Mouse (Mus musculus) embryonic stem cell, embryonic (primary cell): ENCODE data around the gene Tnfsf12.

ENCODE experiments used
- CTCF ChIA-PET, 4 experiments: fragments of 300-600 bp in 2 of 4; fragments of 350-600 bp in 2 of 4; sonication (Branson Sonifier 250); formaldehyde crosslinking; loops; one replicate each; lab custom pipeline; 2022; ENCODE audit warnings: inconsistent platforms in 2 of 4; lab: Charles Lee
- POLR2A ChIA-PET, 4 experiments: fragments of 300-600 bp in 2 of 4; fragments of 350-600 bp in 2 of 4; sonication (Branson Sonifier 250); formaldehyde crosslinking; loops; one replicate each; lab custom pipeline; 2022; ENCODE audit warnings: antibody characterized with exemption in 4 of 4, inconsistent platforms in 1 of 4; lab: Charles Lee

Gene Tnfsf12

GRCm38 (mm10) chr11:69710470-69710869, 14.8 kb upstream of the Tnfsf12 start:
- ChIA-PET CTCF (interaction anchor here in 3 of 4 experiments (0.6 to 12.7 kb wide), 7 partner anchors 10 to 55 kb away, joined by 3 to 155 read pairs (median 8); partner anchors contain the start of genes Senp3 (in 2 of the 3), Sox15 (in 2 of the 3) and Tnfsf13 (in 1 of the 3)), POLR2A (interaction anchor here (0.5 to 24.5 kb wide), 53 partner anchors 6 to 577 kb away, joined by 3 to 672 read pairs (median 4); partner anchors contain the start of genes Cd68 (in 4 of the 4), Senp3 (in 3 of the 4), Sox15 (in 3 of the 4) and Tnfsf12 (in 3 of the 4))

- ChIA-PET CTCF (interaction anchor here in 3 of 4 experiments (0.6 to 12.7 kb wide), 10 partner anchors 10 to 77 kb away, joined by 3 to 155 read pairs (median 8); partner anchors contain the start of genes Senp3 (in 2 of the 3), Sox15 (in 2 of the 3), Fxr2 (in 1 of the 3) and Tnfsf13 (in 1 of the 3)), POLR2A (interaction anchor here (0.5 to 24.5 kb wide), 63 partner anchors 6 to 576 kb away, joined by 3 to 672 read pairs (median 4); partner anchors contain the start of genes Cd68 (in 4 of the 4), Senp3 (in 3 of the 4), Sox15 (in 3 of the 4) and Tnfsf12 (in 3 of the 4))
Observed at GRCm38 (mm10) chr11:69709554-69710446, 14.2 kb upstream of the Tnfsf12 start.

GRCm38 (mm10) chr11:69708614-69709265, 13.1 kb upstream of the Tnfsf12 start:
- ChIA-PET CTCF (interaction anchor here in 3 of 4 experiments (0.5 to 12.7 kb wide), 10 partner anchors 10 to 313 kb away, joined by 3 to 155 read pairs (median 6); partner anchors contain the start of genes Sox15 (in 2 of the 3), Fxr2 (in 1 of the 3), Senp3 (in 1 of the 3) and Tnfsf13 (in 1 of the 3)), POLR2A (interaction anchor here (0.6 to 24.5 kb wide), 60 partner anchors 7 to 385 kb away, joined by 3 to 672 read pairs (median 5); partner anchors contain the start of genes Cd68 (in 3 of the 4), Sat2 (in 3 of the 4), Senp3 (in 3 of the 4) and Cntrob (in 2 of the 4))

- CTCF ChIA-PET, result interaction anchor here in 2 of 4 experiments (0.6 to 12.7 kb wide), 9 partner anchors 9 to 312 kb away, joined by 3 to 155 read pairs (median 6); partner anchors contain the start of genes Sox15 (in 2 of the 2), Fxr2 (in 1 of the 2), Senp3 (in 1 of the 2) and Tnfsf13 (in 1 of the 2)
- POLR2A ChIA-PET, result interaction anchor here (0.6 to 24.5 kb wide), 53 partner anchors 8 to 384 kb away, joined by 3 to 672 read pairs (median 5); partner anchors contain the start of genes Cd68 (in 3 of the 4), Sat2 (in 3 of the 4), Senp3 (in 3 of the 4) and Cntrob (in 2 of the 4)
Observed at GRCm38 (mm10) chr11:69707873-69708381, 12.3 kb upstream of the Tnfsf12 start.

- ChIA-PET CTCF (interaction anchor here in 2 of 4 experiments (0.9 to 12.7 kb wide), 6 partner anchors 9 to 324 kb away, joined by 3 to 155 read pairs (median 5); partner anchors contain the start of genes Fxr2 (in 1 of the 2), Senp3 (in 1 of the 2) and Tnfsf13 (in 1 of the 2)), POLR2A (interaction anchor here (0.6 to 24.5 kb wide), 41 partner anchors 8 to 584 kb away, joined by 3 to 672 read pairs (median 7); partner anchors contain the start of genes Senp3 (in 3 of the 4), Cd68 (in 2 of the 4), Eif4a1 (in 2 of the 4) and Mpdu1 (in 2 of the 4))
Observed at GRCm38 (mm10) chr11:69707480-69707847, 11.8 kb upstream of the Tnfsf12 start.

GRCm38 (mm10) chr11:69706775-69707479, 11.3 kb upstream of the Tnfsf12 start:
- ChIA-PET CTCF (interaction anchor here in 3 of 4 experiments (0.6 to 1.6 kb wide), 6 partner anchors 8 to 324 kb away, joined by 3 to 5 read pairs (median 3); partner anchors contain the start of genes Tnfsf12 (in 1 of the 3) and Tnfsfm13 (in 1 of the 3)), POLR2A (interaction anchor here in 3 of 4 experiments (0.6 to 24.5 kb wide), 40 partner anchors 8 to 583 kb away, joined by 3 to 672 read pairs (median 6); partner anchors contain the start of genes Cd68 (in 3 of the 3), Tnfsf13 (in 3 of the 3), Trp53 (in 3 of the 3) and Wrap53 (in 3 of the 3))

GRCm38 (mm10) chr11:69704613-69705010, 9.0 kb upstream of the Tnfsf12 start:
- POLR2A ChIA-PET, result interaction anchor here (0.6 to 24.5 kb wide), 33 partner anchors 9 to 604 kb away, joined by 3 to 672 read pairs (median 9); partner anchors contain the start of genes Senp3 (in 4 of the 4), Cd68 (in 3 of the 4), Mpdu1 (in 3 of the 4) and Tnfsf13 (in 3 of the 4)
- CTCF ChIA-PET, result interaction anchor here in 3 of 4 experiments (0.6 to 2.5 kb wide), 4 partner anchors 11 to 307 kb away, joined by 4 to 8 read pairs (median 6); partner anchors contain the start of gene Tmem88 (in 1 of the 3)

- POLR2A ChIA-PET, result interaction anchor here (0.6 to 24.5 kb wide), 49 partner anchors 8 to 799 kb away, joined by 3 to 672 read pairs (median 5); partner anchors contain the start of genes Senp3 (in 4 of the 4), Cd68 (in 3 of the 4), Tnfsf13 (in 3 of the 4) and Trp53 (in 3 of the 4)
- CTCF ChIA-PET, result interaction anchor here (0.6 to 2.5 kb wide), 13 partner anchors 11 to 911 kb away, joined by 3 to 12 read pairs (median 4); partner anchors contain the start of genes Fxr2 (in 2 of the 4) and Tnfsf13 (in 1 of the 4)
Observed at GRCm38 (mm10) chr11:69703814-69704612, 8.4 kb upstream of the Tnfsf12 start.

GRCm38 (mm10) chr11:69703381-69703780, 7.7 kb upstream of the Tnfsf12 start:
- POLR2A ChIA-PET, result interaction anchor here (0.6 to 24.5 kb wide), 34 partner anchors 9 to 799 kb away, joined by 3 to 672 read pairs (median 6); partner anchors contain the start of genes Tnfsf13 (in 3 of the 4), Trp53 (in 3 of the 4), Wrap53 (in 3 of the 4) and Cd68 (in 2 of the 4)
- CTCF ChIA-PET, result interaction anchor here (0.6 to 2.5 kb wide), 13 partner anchors 10 to 912 kb away, joined by 3 to 12 read pairs (median 4); partner anchors contain the start of genes Fxr2 (in 2 of the 4) and Tnfsf13 (in 1 of the 4)

- CTCF ChIA-PET, result interaction anchor here (0.6 to 1.3 kb wide), 6 partner anchors 10 to 435 kb away, joined by 3 to 9 read pairs (median 6); no protein-coding TSS in a partner anchor
- POLR2A ChIA-PET, result interaction anchor here (0.5 to 24.5 kb wide), 26 partner anchors 7 to 584 kb away, joined by 3 to 672 read pairs (median 26); partner anchors contain the start of genes Tnfsf13 (in 3 of the 4), Trp53 (in 3 of the 4), Wrap53 (in 3 of the 4) and Cd68 (in 2 of the 4)
Observed at GRCm38 (mm10) chr11:69702886-69703285, 7.2 kb upstream of the Tnfsf12 start.

- ChIA-PET CTCF (interaction anchor here (0.6 to 3.9 kb wide), 20 partner anchors 9 to 288 kb away, joined by 3 to 16 read pairs (median 4); partner anchors contain the start of genes Sox15 (in 1 of the 4) and Tnfsf13 (in 1 of the 4)), POLR2A (interaction anchor here (0.6 to 24.5 kb wide), 43 partner anchors 7 to 826 kb away, joined by 3 to 672 read pairs (median 5); partner anchors contain the start of genes Senp3 (in 3 of the 4), Tnfsf13 (in 3 of the 4), Trp53 (in 3 of the 4) and Wrap53 (in 3 of the 4))
Observed at GRCm38 (mm10) chr11:69699595-69699994, 3.9 kb upstream of the Tnfsf12 start.

- ChIA-PET POLR2A (interaction anchor here in 3 of 4 experiments (0.6 to 24.5 kb wide), 26 partner anchors 8 to 604 kb away, joined by 3 to 672 read pairs (median 10); partner anchors contain the start of genes Senp3 (in 3 of the 3), Cd68 (in 2 of the 3), Mpdu1 (in 2 of the 3) and Sox15 (in 2 of the 3)), CTCF (interaction anchor here in 3 of 4 experiments (0.5 to 3.9 kb wide), 19 partner anchors 9 to 253 kb away, joined by 3 to 16 read pairs (median 4); partner anchors contain the start of genes Senp3 (in 1 of the 3) and Sox15 (in 1 of the 3))
Observed at GRCm38 (mm10) chr11:69698574-69698973, 2.9 kb upstream of the Tnfsf12 start.

- ChIA-PET POLR2A (interaction anchor here in 3 of 4 experiments (3.9 to 24.5 kb wide), 5 partner anchors 12 to 19 kb away, joined by 14 to 672 read pairs (median 132); partner anchors contain the start of genes Senp3 (in 2 of the 3), Eif4a1 (in 1 of the 3) and Tnfsf13 (in 1 of the 3)), CTCF (no interaction called here)
Observed at GRCm38 (mm10) chr11:69697396-69697795, 1.7 kb upstream of the Tnfsf12 start.
